Mouse (Mus musculus) CD4-positive, CD25-positive, alpha-beta regulatory T cell, adult 2 months (primary cell): ENCODE results near the gene Nrp1.

Source experiments
- DNase-seq: peaks from one replicate; pipeline ENCODE4 v3.0.0-alpha.2; 2012; ENCODE audit warnings: low read depth, low spot score

Gene Nrp1

GRCm38 (mm10) chr8:128358406-128358755 is at the start of gene Nrp1:
Nrp1 (plus strand) TSS chr8:128358604.
- peak; percentile 75 for DNase-seq

- peak; percentile 53 for DNase-seq
These were observed 37.6 kb upstream of the Nrp1 start for GRCm38 (mm10) chr8:128320797-128321196.

- DNase-seq: no peak
These were observed 31.1 kb upstream of the Nrp1 start for GRCm38 (mm10) chr8:128327281-128327680.

GRCm38 (mm10) chr8:128327922-128328321 is 30.5 kb upstream of the Nrp1 start:
- no peak for DNase-seq

DNA sequence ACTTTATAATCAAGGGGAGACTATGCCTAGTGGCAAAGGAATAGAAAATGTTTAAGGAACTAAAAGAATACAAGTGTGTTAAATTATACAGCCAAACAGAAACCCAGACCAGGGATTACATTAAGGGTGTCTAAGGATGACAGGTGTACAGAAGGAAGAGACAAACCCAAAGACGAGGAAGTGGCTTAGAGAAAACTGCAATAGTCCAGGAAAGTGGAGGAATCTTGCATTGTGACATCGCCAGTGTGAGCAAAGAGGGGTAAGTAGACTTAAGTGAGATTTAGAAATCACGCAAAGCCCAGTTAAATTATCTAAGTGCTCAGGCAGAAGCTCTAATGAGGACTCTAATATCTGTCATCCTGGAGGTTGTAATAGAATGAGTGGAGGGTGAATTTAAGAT is 28.9 kb upstream of the Nrp1 start:
- no peak for DNase-seq

DNA sequence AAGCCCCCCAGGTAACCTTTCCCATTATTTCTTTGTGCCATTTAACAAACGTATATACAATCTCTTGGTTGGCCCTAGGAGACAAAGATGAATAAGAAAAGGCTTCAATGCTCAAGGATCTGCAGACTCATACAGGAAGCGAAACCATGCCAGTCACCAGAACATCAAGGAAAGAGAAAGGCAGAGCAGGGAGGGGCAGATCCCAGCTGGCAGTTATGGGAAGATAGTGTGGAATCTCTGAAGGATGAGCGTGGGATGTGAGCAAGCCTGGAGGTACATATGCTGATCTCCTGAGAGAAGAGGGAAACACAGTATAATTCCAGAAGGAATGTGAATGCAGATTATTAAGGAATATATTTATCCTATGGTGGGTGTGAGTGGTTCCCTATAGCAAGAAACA is 22.4 kb upstream of the Nrp1 start:
- no peak for DNase-seq

DNA sequence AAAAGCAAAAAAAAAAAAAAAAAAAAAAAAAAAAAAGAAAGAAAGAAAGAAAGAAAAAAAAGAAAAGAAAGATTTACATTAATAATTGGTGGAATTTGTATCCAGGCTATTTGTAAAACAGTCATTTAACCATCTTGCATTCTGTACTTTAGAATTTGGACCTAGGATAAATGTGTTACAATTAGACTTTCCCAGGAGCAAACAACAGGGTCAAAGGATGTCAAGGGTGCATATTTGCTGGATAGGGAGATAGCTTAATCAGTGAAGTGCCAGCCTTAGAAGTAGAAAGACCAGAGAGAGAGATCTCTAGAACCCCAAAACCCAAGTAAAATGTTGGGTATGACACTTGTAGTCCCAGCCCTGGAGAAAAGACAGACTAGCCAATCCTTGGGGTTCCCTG is 19.5 kb upstream of the Nrp1 start:
- no peak for DNase-seq

GRCm38 (mm10) chr8:128339521-128339920 is 18.9 kb upstream of the Nrp1 start:
- no peak for DNase-seq

DNA sequence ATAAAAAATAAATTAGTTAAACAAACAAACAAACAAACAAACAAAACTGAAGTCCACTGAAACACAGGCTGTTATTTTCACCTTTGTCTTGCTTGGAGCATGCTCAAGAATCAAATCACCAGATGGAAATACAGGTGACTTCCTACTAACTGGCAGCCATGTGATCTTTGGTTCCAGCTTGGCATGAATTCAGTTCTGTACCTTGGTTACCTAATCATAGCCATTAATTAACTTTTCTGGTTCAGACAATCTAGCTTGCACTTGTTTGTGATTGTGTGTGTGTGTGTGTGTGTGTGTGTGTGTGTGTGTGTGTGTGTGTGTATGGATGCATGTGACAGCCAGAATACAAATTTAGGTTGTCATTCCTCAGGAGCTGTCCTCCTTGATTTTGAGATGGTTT is 8.0 kb upstream of the Nrp1 start:
- DNase-seq: no peak

DNA sequence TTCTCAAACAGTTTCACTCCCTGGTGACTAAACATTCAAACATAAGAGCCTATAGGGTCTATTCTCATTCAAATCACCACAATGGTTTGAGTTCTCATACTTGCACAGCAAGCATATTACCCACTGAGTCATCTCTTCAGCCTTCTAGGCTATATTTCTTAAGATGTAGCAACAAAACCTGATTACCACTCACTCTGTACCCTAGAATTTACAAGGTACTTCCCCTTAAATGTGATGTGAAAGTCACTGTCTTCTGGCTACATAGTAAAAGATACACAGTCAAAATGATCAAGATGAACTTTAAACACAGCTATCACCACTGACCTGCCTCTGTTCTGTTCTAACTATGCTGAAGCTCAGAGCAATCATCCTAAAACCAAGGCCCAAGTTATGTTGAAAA is 7.2 kb upstream of the Nrp1 start:
- no peak for DNase-seq

GRCm38 (mm10) chr8:128352821-128353220 is 5.6 kb upstream of the Nrp1 start:
- no peak for DNase-seq

DNA sequence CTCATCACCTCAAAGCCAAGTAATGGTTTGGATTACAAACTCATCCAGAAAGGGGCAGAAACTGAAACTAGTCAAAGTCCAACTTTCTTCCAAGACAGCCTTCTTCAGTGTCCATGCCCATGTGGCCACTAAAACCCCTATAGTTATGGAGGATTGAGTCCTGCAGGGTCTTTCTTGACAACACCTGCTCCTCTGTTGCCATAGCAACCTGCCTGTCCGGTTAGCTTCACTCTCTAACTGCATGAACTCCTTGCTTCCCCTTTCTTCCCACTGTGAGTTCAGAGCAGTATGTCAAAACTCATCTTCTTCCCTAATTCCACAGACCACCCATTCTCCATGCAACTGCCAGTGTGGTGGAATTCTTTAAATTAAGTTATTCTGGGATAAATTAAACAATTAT is 4.4 kb upstream of the Nrp1 start:
- DNase-seq: no peak

DNA sequence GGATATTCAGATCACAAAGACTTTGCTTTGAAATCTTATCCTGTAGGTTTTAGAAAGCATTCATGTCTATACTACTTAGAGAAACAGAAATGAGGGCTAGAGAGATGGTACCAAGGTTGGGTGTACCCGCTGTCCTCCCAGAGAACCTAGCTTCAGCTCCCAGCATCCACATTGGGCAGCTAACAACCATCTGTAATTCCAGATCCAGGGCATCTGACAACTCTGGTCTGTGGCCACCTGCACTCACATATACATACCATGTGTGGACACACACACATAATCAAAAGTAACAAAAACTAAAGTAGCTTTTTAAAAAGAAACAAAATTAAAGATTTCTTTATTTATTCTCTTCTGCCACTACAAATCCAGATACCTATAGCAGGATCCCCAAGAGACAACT is 3.3 kb upstream of the Nrp1 start:
- DNase-seq: no peak

GRCm38 (mm10) chr8:128356170-128356569 is 2.2 kb upstream of the Nrp1 start:
- DNase-seq: no peak

DNA sequence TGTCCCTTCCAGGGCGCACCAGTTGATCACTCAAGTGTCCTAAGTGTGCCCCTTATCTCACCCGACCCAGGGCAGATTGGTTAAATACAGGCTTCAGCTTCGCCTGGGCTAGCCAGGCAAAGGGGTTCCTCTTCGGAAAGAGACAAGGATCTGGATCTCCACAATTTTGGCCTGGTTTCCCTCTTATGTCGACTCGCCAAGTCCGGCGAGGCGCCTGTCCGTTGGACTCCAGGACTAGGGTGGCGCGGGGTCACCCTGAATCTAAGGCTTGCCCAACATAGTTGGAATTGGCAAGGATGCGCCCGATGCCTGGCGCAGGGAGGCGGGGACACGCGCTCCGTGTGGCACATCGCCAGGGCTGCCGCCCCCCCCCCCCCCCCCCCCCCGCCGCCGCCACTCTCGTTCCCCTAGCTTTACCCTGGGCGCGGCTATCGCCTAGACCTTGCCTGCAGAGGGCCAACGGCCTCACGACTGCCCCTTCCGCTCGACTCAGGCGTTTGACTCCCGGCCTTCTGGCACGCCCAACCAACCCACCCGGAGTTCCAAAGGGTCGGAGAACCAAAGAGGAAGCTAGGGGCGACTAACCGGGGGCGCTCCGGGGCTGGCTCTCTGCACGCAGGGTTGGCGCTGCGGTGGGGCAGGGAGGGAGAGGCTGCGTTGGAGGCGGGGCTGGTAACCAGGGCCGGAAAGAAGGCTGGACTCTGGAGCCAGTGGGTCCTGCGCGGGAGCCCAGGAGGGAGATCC is 1.4 kb upstream of the Nrp1 start:
- peak; percentile 53 for DNase-seq

GRCm38 (mm10) chr8:128357540-128358405 is 631 bp upstream of the Nrp1 start:
- DNase-seq: peak; percentile 74

- peak; percentile 68 for DNase-seq
These were observed 534 bp downstream of the Nrp1 start for GRCm38 (mm10) chr8:128358756-128359520.

GRCm38 (mm10) chr8:128359521-128360318 is 1.3 kb downstream of the Nrp1 start:
- DNase-seq: peak; percentile 65

- DNase-seq: no peak
These were observed 3.0 kb downstream of the Nrp1 start for GRCm38 (mm10) chr8:128361343-128361870.

GRCm38 (mm10) chr8:128362940-128363595 is 4.7 kb downstream of the Nrp1 start:
- peak; percentile 93 for DNase-seq

DNA sequence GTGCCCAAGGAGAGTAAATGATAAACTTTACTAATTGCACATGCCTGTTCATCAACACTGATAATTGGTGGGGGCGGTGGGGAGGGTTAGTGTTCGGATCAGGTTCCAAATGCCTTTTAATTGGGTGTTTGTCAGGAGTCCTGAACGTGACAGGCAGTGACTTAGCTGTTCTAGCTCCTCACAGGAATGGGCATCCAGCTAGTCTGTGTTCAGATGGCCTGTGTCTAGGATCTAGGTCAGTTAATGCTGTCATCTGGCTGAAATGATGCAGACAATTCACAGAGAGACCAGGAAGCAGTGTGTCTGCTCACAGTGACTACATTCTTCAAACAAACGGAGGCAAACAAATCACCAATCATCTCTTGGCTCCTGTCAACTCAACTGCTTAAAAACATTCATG is 12.1 kb downstream of the Nrp1 start:
- no peak for DNase-seq
